In the genomic region with DNA sequence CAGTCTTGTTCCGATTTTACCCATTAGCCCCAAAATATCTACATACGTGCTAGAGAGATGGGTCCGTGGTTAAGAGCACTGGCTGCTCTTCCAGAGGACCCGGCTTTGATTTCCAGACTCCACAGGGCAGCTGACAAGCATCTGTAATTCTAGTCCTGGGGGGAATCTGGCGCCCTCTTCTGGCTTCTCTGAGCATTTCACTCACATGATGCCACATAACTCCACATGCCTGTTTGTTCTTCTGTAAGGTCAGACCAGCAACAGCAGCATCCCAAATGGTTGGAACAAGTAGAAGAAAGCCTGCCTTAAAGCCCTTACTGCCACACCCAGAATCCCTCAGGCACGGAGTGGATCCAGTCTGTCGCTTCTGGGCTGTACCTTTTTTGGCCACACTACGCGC, we compare ENCODE assay signal across 17 mouse cellular contexts.
A peak's percentile ranks its signal among the peaks of the same experiment; 100 is the strongest.
DNase-seq lines count a peak whose midpoint lies in the region; ATAC-seq and TF ChIP-seq lines count a peak whose summit lies in the region.
"Had no signal": no experiment of that assay in that cellular context is flagged by ENCODE, and none has a peak within 500 bp of the region (broad histone marks: within the 10 kb centered on the region; RNA-seq: fewer than 3 reads in every experiment).

No protein-coding gene starts in this region.

- no peak for ATAC-seq in hindbrain, postnatal 0 days
- no peak for ATAC-seq in hindbrain, embryonic 16.5 days
- no peak for ATAC-seq in lung, postnatal 0 days
- ATAC-seq: activated CD4-positive, CD25-positive, alpha-beta regulatory T cell, adult 4 months; forebrain, embryonic 14.5 days had no signal

- intact Hi-C loops in heart, postnatal 10 days (cut with DNase I), result no loop called here

- no peak overlapping the region for H3K4me3 ChIP-seq in hindbrain, postnatal 0 days (ENCODE audit: low read length)
- no peak overlapping the region for H3K4me3 ChIP-seq in hindbrain, embryonic 16.5 days (ENCODE audit: low read length)
- no peak overlapping the region for H3K4me3 ChIP-seq in lung, postnatal 0 days (ENCODE audit: low read depth, low read length)
- no peak overlapping the region for H3K4me3 ChIP-seq in ES-E14 (ENCODE audit: insufficient read depth in 1 of 2, low read depth in 1 of 2, low read length in 2 of 2, poor library complexity in 1 of 2, severe bottlenecking in 1 of 2)
- H3K4me3 ChIP-seq: heart, embryonic 15.5 days had no signal

- no peaks in the 10 kb centered on the region for H3K27me3 ChIP-seq in hindbrain, postnatal 0 days (ENCODE audit: insufficient read depth, low read length)
- H3K27me3 ChIP-seq in hindbrain, embryonic 16.5 days (replicated peaks; ENCODE audit: control insufficient read depth, insufficient read depth, low read length), result no peaks in the 10 kb centered on the region
- H3K27me3 ChIP-seq in lung, postnatal 0 days (replicated peaks; ENCODE audit: insufficient read depth, low read length), result no peaks in the 10 kb centered on the region
- H3K27me3 ChIP-seq: heart, embryonic 15.5 days had no signal

- TF ChIP-seq EP300 in lung, postnatal 0 days (IDR thresholded peaks at IDR 0.05), result no peak

- no peak overlapping the region for H3K27ac ChIP-seq in hindbrain, postnatal 0 days
- H3K27ac ChIP-seq in hindbrain, embryonic 16.5 days (ENCODE audit: low read depth, low read length), result no peak overlapping the region
- H3K27ac ChIP-seq in lung, postnatal 0 days (ENCODE audit: low read length), result no peak overlapping the region
- H3K27ac ChIP-seq in ES-E14 (ENCODE audit: insufficient read depth, low read depth, low read length, poor library complexity, severe bottlenecking), result no peak overlapping the region
- H3K27ac ChIP-seq: heart, embryonic 15.5 days had no signal

- no peak overlapping the region for H3K9ac ChIP-seq in hindbrain, postnatal 0 days (replicated peaks; ENCODE audit: low read length)
- no peak overlapping the region for H3K9ac ChIP-seq in hindbrain, embryonic 16.5 days (ENCODE audit: low read depth, low read length)
- H3K9ac ChIP-seq in lung, postnatal 0 days (replicated peaks; ENCODE audit: low read depth), result no peak overlapping the region
- H3K9ac ChIP-seq in ES-E14 (ENCODE audit: insufficient read depth, low read depth, low read length, poor library complexity, severe bottlenecking), result no peak overlapping the region
- H3K9ac ChIP-seq: heart, embryonic 15.5 days had no signal

- no peak for DNase-seq in hindbrain, postnatal 0 days (ENCODE audit: low spot score)
- DNase-seq in lung, postnatal 0 days (ENCODE audit: low spot score), result no peak
- DNase-seq in lung, postnatal 14 days, result no peak
- peak; percentile 62 for DNase-seq in ES-E14 (ENCODE audit: low read depth, low spot score)
- DNase-seq in mesoderm, embryonic 11.5 days (ENCODE audit: low read depth, low spot score), result peak; percentile 19
- no peak for DNase-seq in urinary bladder, postnatal 4 days (ENCODE audit: low spot score in 2 of 2)
- no peak for DNase-seq in heart, postnatal 10 days
- DNase-seq: cerebellum, adult 11-12 months; gastrocnemius, postnatal 36 days; kidney, postnatal 10 days; right cerebral cortex, postnatal 4 days; thymus, postnatal 14 days had no signal

- peak; percentile 18; the same call in 1 of the 2 replicates for TF ChIP-seq CTCF in hindbrain, postnatal 0 days (IDR thresholded peaks at IDR 0.05; ENCODE audit: low read depth)
- TF ChIP-seq CTCF in lung, postnatal 0 days (IDR thresholded peaks at IDR 0.05), result peak; percentile 48

- H3K4me2 ChIP-seq in hindbrain, postnatal 0 days (ENCODE audit: low read depth, low read length), result no peak overlapping the region
- H3K4me2 ChIP-seq in hindbrain, embryonic 16.5 days (ENCODE audit: low read length), result no peak overlapping the region
- no peak overlapping the region for H3K4me2 ChIP-seq in lung, postnatal 0 days (replicated peaks; ENCODE audit: low read depth, low read length)
- H3K4me2 ChIP-seq: heart, embryonic 15.5 days; midbrain, embryonic 11.5 days had no signal

- 89% methylated on average over 9 of the region's 9 CpGs for WGBS in hindbrain, postnatal 0 days
- WGBS in hindbrain, embryonic 16.5 days, result 90% methylated on average over 9 of the region's 9 CpGs
- 86% methylated on average over 9 of the region's 9 CpGs for whole genome bisulfite sequencing in lung, postnatal 0 days

- H3K4me1 ChIP-seq in hindbrain, postnatal 0 days (ENCODE audit: insufficient read depth, low read length), result no peaks in the 10 kb centered on the region
- H3K4me1 ChIP-seq in hindbrain, embryonic 16.5 days (ENCODE audit: control insufficient read depth, insufficient read depth, low read depth, low read length), result no peaks in the 10 kb centered on the region
- no peaks in the 10 kb centered on the region for H3K4me1 ChIP-seq in lung, postnatal 0 days (ENCODE audit: insufficient read depth, low read depth, low read length)
- H3K4me1 ChIP-seq in ES-E14 (ENCODE audit: control insufficient read depth in 2 of 2, insufficient read depth in 2 of 2, low read length in 2 of 2, poor library complexity in 1 of 2), result no peaks in the 10 kb centered on the region
- H3K4me1 ChIP-seq: heart, embryonic 15.5 days had no signal

- in situ Hi-C loops in ES-E14 (cut with MboI; ENCODE audit: low sequenced_read_pairs in 2 of 2, unreplicated experiment in 2 of 2), result no loop called here

- H3K9me3 ChIP-seq in hindbrain, postnatal 0 days (ENCODE audit: low read length), result no peaks in the 10 kb centered on the region
- no peaks in the 10 kb centered on the region for H3K9me3 ChIP-seq in hindbrain, embryonic 16.5 days (ENCODE audit: control insufficient read depth, low read length)
- no peaks in the 10 kb centered on the region for H3K9me3 ChIP-seq in lung, postnatal 0 days (ENCODE audit: low read length)
- no peaks in the 10 kb centered on the region for H3K9me3 ChIP-seq in ES-E14 (ENCODE audit: control insufficient read depth, insufficient read depth, low read depth, low read length)
- H3K9me3 ChIP-seq: heart, embryonic 15.5 days had no signal

- H3K36me3 ChIP-seq in hindbrain, postnatal 0 days (ENCODE audit: insufficient read depth, low read length), result no peaks in the 10 kb centered on the region
- H3K36me3 ChIP-seq in hindbrain, embryonic 16.5 days (ENCODE audit: control insufficient read depth, insufficient read depth, low read length), result no peaks in the 10 kb centered on the region
- H3K36me3 ChIP-seq in lung, postnatal 0 days (ENCODE audit: insufficient read depth, low read length), result no peaks in the 10 kb centered on the region
- no peaks in the 10 kb centered on the region for H3K36me3 ChIP-seq in ES-E14 (ENCODE audit: control insufficient read depth, insufficient read depth, low read length, poor library complexity, severe bottlenecking)
- H3K36me3 ChIP-seq: heart, embryonic 15.5 days had no signal

TF ChIP-seq in ES-E14, 5 proteins besides CTCF, POLR2A, EP300 and RAD21:
- TF ChIP-seq MAFK (IDR thresholded peaks at IDR 0.05; ENCODE audit: insufficient read depth, low read depth, low read length), result no peak
- 0 out of 2 replicates have a peak, but pooled peaks have one; percentile 44 for TF ChIP-seq ZC3H11A (IDR thresholded peaks at IDR 0.05; ENCODE audit: borderline replicate concordance, low read depth, low read length)

Comparison
In these comparisons a context has a peak if more than half of its experiments do, and no peak if none do; other contexts are left out.
1. DNase-seq: peak in ES-E14 (single experiment) and mesoderm, embryonic 11.5 days (single experiment); none in hindbrain, postnatal 0 days (single experiment), lung, postnatal 0 days (single experiment), lung, postnatal 14 days (single experiment), urinary bladder, postnatal 4 days (0 of 2) and heart, postnatal 10 days (0 of 2).